Mouse (Mus musculus) limb, embryonic 10.5 days (tissue): ENCODE data around the gene Izumo4. TPM values are rescaled to one million over a fixed set of nuclear protein-coding genes. Genes with fewer than 3 reads are reported as not detected.

ENCODE experiments used
- DNase-seq: peaks from one replicate; pipeline ENCODE4 v3.0.0-alpha.2; 2017; ENCODE audit warnings: low spot score
- H3K27ac ChIP-seq: fragments of 300-500 bp; sonication (generic); 2 replicates; pipeline ENCODE4 v1.5.1; 2016; ENCODE audit warnings: mild to moderate bottlenecking
- H3K27me3 ChIP-seq: fragments of 300-500 bp; sonication (generic); 2 replicates; pipeline ENCODE4 v1.6.1; 2016; ENCODE audit warnings: low read depth, mild to moderate bottlenecking; ENCODE audit not compliant: poor library complexity, severe bottlenecking
- H3K36me3 ChIP-seq: fragments of 300-500 bp; sonication (generic); 2 replicates; pipeline ENCODE4 v1.6.1; 2016; ENCODE audit warnings: mild to moderate bottlenecking, moderate library complexity
- H3K4me1 ChIP-seq: fragments of 300-500 bp; sonication (generic); 2 replicates; pipeline ENCODE4 v1.6.1; 2016
- H3K4me3 ChIP-seq: fragments of 300-500 bp; sonication (generic); 2 replicates; pipeline ENCODE4 v1.5.1; 2016; ENCODE audit warnings: mild to moderate bottlenecking, moderate library complexity
- H3K9me3 ChIP-seq: fragments of 300-500 bp; sonication (generic); replicated peaks from 2 replicates; pipeline ENCODE4 v1.6.1; 2016; ENCODE audit warnings: mild to moderate bottlenecking
- WGBS: fragments of 180-500 bp; shearing (Covaris S2); methylation state at CpG from one replicate; pipeline ENCODE4 v1.1.7; 2016; 5-methylcytosine and 5-hydroxymethylcytosine counted together
- polyA plus RNA-seq: library from polyadenylated mRNA; unstranded; fragments of >200 nt; fragmentation: Nextera tagmentation; extraction: Ambion mirVana; gene quantifications from 2 replicates; pipeline ENCODE4 v1.2.1, GENCODE M21; 2016

Gene Izumo4
- polyA plus RNA-seq, 1 experiment from 2014 or later: 10.8 TPM

DNA sequence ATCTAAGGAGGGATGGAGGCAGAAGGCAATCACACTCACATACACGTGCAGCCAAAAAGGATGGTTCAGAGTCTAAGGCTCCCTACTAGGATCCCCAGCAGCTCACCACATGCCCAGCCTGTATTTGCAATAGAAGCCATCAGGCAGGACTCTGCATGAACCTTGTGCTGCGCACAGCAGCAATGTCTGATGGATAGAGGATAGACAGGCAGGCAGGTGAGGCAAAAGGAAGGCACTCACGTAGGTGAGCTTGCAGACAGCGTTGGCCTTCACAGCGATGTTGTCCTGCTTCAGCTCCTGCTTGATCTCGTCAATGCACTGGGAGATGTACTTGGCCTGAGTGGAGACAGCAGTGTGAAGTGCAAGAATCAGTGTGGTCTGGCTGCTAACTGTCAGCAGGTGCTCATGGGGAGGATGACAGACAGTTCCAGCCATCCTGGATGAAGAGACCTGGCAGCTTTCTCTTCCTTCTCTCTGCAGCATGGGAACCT, 30.7 kb downstream of the Izumo4 start:
- 96% methylated on average over 6 of the region's 6 CpGs for WGBS
- peaks cover 94% of the 10 kb centered on the region for H3K36me3 ChIP-seq

DNA sequence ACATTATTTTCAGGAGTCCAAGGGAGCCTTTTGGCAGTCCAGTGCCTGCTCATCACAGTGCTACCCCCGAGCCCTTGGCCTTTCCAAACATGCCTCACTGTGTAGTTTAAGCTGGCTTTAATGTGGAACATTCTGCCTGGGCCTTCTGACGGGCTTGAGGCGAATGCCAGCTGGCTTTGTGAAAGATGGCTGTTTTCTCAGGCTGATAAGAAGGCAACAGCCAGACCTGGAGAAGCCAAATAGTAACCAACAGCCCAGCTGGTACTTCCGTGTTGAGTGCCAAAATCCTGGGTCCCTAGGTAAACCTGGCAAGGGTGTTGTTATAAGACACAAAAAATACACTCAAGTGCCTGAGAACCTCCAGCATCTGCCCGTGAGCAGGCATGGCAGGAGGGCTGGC, 34.7 kb downstream of the Izumo4 start:
- Histone ChIP-seq H3K36me3 (peaks cover 69% of the 10 kb centered on the region), H3K27ac (no peak overlapping the region), H3K4me1 (peaks cover 18% of the 10 kb centered on the region), H3K9me3 (no peaks in the 10 kb centered on the region), H3K27me3 (no peaks in the 10 kb centered on the region), H3K4me3 (no peak overlapping the region)
- 86% methylated on average over 5 of the region's 5 CpGs for WGBS
- no peak for DNase-seq

More for the DNA sequence above, 30.7 kb downstream of the Izumo4 start:
- Histone ChIP-seq H3K4me1 (no peaks in the 10 kb centered on the region), H3K9me3 (no peaks in the 10 kb centered on the region), H3K4me3 (no peak overlapping the region), H3K27ac (no peak overlapping the region), H3K27me3 (no peaks in the 10 kb centered on the region)
- DNase-seq: no peak

DNA sequence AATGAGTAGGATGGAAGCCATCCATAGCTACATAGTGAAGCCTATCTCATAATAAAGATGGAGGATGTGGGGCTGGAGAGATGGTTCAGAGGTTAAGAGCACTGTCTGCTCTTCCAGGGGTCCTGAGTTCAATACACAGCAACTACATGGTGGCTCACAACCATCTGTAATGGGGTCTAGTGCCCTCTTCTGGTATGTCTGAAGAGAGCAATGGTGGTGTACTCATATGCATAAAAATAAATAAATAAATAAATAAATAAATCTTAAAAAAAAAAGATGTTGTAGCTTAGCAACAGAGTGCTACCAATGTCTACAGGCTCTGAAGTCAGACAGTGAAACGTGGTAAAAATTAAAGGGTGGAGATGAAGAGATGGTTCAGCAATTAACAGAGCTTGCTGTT, 36.7 kb downstream of the Izumo4 start:
- H3K4me1 ChIP-seq: peaks cover 24% of the 10 kb centered on the region
- no peaks in the 10 kb centered on the region for H3K9me3 ChIP-seq
- peaks cover 51% of the 10 kb centered on the region for H3K36me3 ChIP-seq
- H3K27me3 ChIP-seq: no peaks in the 10 kb centered on the region
- 79% methylated on average over 1 of the region's 1 CpGs for WGBS
- DNase-seq: no peak
- H3K27ac ChIP-seq: no peak overlapping the region
- H3K4me3 ChIP-seq: no peak overlapping the region

DNA sequence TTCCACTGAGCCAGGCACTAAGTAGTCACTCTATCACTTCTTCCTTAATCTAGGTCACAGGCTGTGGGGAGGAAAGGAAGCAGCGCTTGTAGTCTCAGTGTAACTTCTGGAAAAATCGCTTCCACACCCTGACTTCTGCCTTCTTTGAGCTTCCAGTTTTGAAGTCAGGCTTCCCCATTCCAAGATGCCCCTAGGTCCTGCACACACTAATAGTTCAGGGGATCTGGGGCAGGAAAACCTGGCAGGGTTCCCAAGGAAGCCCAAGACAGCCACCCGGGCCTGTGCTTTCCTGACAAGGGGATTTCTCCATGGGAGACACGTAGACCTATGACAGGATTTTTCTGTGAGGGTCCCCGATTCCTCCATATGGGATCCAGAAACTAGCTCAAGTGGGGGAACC, 39.2 kb downstream of the Izumo4 start:
- Histone ChIP-seq H3K27ac (peak overlapping the region; percentile 94), H3K4me3 (peak overlapping the region; percentile 98), H3K36me3 (peaks cover 30% of the 10 kb centered on the region), H3K4me1 (peaks cover 28% of the 10 kb centered on the region), H3K27me3 (no peaks in the 10 kb centered on the region), H3K9me3 (no peaks in the 10 kb centered on the region)
- no peak for DNase-seq
- 42% methylated on average over 5 of the region's 5 CpGs for WGBS

DNA sequence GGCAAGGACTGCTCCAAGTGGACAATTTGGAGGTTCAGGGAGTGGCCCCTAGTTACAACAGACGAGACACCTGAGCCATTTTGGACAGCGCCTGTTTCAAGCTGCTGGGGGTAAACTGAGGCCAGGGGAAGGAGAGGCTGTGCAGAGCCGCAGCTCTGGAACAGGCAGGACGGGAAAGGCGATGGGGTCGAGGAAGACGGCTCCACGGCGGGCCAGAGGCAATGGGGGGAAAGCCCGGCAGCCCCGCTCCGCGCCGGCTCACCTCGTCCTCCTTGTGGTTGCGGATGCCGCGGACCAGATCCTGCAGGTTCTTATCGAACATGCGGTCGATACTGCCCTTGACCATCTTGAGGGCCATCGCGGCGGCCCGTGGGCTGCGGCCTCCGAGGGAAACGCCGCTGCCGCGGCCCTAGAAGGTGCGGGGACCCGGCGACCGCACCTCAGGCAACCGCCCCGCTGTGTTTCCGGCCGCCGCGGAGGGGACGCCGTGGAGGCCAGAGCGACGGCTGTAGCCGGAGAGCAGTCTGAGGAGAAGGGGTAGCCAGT, 39.7 kb downstream of the Izumo4 start:
- H3K9me3 ChIP-seq: no peaks in the 10 kb centered on the region
- no peak for DNase-seq
- H3K36me3 ChIP-seq: peaks cover 25% of the 10 kb centered on the region
- H3K27ac ChIP-seq: peak overlapping the region; percentile 94
- H3K4me3 ChIP-seq: peak overlapping the region; percentile 98
- under 1% methylated on average over 46 of the region's 46 CpGs for WGBS
- H3K4me1 ChIP-seq: peaks cover 28% of the 10 kb centered on the region
- H3K27me3 ChIP-seq: no peaks in the 10 kb centered on the region

DNA sequence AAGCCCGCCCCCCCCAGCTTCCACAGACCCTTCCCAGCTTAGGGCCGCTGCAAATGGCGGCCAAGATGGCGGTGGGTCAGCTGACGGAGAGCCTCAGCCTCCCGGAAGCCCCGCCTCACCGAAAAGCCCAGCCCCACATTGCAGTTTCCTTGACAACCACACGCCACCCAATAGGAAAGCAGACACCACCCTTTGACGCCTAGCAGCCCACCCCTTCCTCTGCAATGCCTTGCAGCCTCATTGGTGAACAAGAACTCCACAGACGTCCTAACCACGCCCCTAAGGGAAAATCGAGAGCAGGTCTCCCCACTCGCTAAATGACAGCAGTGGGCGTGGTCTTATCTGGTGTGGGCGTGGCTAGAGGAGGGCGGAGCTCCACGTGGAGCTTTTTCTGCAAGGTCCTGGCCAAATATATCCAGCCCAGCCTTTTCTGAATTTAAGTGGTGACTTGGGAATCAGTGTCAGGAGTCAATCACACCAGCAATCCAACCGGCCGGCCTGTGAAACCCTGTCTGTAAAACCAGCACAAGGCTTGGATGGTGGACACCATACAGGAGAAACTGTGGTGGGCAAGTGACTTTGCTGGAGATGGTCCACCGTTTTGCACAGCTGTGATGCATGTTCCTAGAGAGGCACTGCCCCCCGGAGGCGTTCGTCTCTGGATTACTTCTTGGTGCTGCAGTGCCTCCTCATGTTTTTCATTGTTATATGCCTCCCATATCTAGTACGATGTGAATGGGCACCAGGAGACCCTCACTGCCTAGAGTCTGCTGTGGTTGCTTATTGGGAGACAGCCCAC, 40.4 kb downstream of the Izumo4 start, which contains the start of gene Ap3d1:
TSS of gene Ap3d1 (minus strand) at position 85 of the 799 bp plus-strand sequence.
- Histone ChIP-seq H3K4me3 (peak within 1 kb of the TSS; percentile 98), H3K9me3 (no peaks in the 10 kb centered on the region), H3K27me3 (no peaks in the 10 kb centered on the region), H3K4me1 (peaks cover 28% of the 10 kb centered on the region), H3K36me3 (peaks cover 18% of the 10 kb centered on the region), H3K27ac (peak within 1 kb of the TSS; percentile 94)
- WGBS: 2% methylated on average over 25 of the region's 25 CpGs
- DNase-seq: peak; percentile 92

DNA sequence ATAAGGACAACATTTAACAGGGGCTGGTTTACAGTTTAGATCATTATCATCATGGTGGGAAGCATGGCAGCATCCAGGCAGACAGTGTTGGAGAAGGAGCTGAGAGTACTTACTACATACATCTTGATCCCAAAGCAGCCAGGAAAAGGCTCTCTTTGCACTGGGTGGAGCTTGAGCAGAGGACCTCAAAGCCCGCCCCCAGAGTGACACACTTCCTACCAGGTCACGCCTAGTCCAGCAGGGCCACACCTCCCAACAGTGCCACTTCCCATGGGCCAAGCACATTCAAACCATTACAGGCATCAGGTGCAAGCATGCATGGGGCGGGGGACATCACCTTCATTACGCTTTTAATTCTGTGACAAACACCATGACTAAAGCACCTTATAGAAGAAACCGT, 42.3 kb downstream of the Izumo4 start:
- Histone ChIP-seq H3K27ac (no peak overlapping the region), H3K36me3 (peaks cover 10% of the 10 kb centered on the region; the same call in 1 of the 2 replicates), H3K4me3 (no peak overlapping the region), H3K4me1 (peaks cover 37% of the 10 kb centered on the region), H3K9me3 (no peaks in the 10 kb centered on the region), H3K27me3 (no peaks in the 10 kb centered on the region)
- WGBS: 37% methylated on average over 5 of the region's 5 CpGs
- peak; percentile 35 for DNase-seq

DNA sequence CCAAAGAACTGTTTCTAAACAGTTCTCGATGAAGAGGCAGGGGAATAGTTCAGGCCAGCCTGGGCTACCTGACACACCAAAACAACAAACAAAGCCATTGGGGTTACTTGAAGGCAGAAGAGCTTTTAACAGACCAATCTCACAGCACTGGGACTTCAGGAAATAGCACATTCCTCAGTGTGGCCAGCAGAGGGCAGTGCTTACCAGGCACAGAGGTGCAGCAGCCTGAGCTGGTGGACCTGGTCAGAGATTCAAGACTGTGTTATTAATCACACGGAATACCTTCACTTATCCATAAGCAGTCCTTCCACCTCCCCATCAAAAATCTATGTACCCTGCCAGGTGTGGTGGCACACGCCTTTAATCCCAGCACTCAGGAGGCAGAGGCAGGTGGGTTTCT, 45.4 kb downstream of the Izumo4 start:
- H3K4me1 ChIP-seq: peaks cover 28% of the 10 kb centered on the region
- no peaks in the 10 kb centered on the region for H3K9me3 ChIP-seq
- H3K36me3 ChIP-seq: no peaks in the 10 kb centered on the region
- H3K27me3 ChIP-seq: no peaks in the 10 kb centered on the region
- H3K4me3 ChIP-seq: no peak overlapping the region
- DNase-seq: peak; percentile 84
- H3K27ac ChIP-seq: no peak overlapping the region
- WGBS: 23% methylated on average over 3 of the region's 3 CpGs

DNA sequence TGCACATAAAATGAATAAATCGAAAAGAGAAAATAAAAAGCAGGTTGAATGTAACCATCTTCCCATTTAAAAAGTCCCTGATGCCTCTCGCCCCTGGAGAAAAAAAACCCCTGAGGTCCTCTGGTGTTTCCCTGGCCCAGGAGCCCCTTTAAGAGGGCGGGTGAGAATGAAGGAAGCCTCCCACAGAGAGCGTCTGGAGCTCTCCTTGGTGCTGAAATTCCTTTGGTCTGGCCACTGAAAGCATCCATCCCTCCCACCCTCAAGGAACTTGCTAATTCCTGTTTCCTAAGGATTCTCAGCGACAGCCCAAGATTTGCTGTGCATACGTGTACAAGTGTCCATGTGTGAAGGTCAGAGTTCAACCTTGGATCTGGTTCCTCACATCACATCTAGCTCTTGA, 46.6 kb downstream of the Izumo4 start:
- H3K36me3 ChIP-seq: no peaks in the 10 kb centered on the region
- H3K9me3 ChIP-seq: no peaks in the 10 kb centered on the region
- no peak overlapping the region for H3K27ac ChIP-seq
- H3K4me1 ChIP-seq: peaks cover 27% of the 10 kb centered on the region
- no peaks in the 10 kb centered on the region for H3K27me3 ChIP-seq
- whole genome bisulfite sequencing: 12% methylated on average over 6 of the region's 6 CpGs
- no peak overlapping the region for H3K4me3 ChIP-seq
- DNase-seq: peak; percentile 82

DNA sequence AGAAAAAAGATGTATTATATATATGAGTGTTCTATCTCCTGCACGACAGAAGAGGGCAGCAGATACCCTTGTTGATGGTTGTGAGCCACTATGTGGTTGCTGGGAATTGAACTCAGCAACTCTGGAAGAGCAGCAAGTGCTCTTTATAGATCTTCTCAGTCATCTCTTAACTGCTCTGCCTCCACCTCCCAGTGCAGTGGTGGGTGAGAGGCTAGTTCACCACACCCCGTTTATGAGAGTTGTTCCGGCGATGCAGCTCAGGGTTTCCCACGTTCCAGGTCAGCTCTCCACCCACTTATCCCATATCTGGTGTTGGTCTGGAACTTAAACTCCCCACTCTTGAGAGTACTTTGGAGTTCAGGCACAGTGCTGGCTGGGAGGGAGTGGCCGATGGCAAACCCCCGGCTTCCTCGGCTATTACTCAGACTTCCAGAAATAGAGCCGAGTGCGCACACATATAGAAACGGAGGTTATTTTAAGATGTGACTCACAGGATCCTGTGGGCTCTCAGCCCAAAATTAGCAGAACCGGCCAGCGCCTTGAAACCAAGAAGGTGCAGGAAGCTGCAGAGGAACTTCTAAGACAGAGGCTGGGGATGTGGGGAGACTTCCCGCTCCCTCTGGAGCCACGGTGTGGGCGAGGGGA, 49.3 kb downstream of the Izumo4 start:
- no peak for DNase-seq
- H3K4me3 ChIP-seq: peak overlapping the region; percentile 36
- H3K27ac ChIP-seq: no peak overlapping the region
- peaks cover 35% of the 10 kb centered on the region for H3K4me1 ChIP-seq
- H3K36me3 ChIP-seq: no peaks in the 10 kb centered on the region
- no peaks in the 10 kb centered on the region for H3K27me3 ChIP-seq
- 13% methylated on average over 16 of the region's 16 CpGs for WGBS
- H3K9me3 ChIP-seq: no peaks in the 10 kb centered on the region

DNA sequence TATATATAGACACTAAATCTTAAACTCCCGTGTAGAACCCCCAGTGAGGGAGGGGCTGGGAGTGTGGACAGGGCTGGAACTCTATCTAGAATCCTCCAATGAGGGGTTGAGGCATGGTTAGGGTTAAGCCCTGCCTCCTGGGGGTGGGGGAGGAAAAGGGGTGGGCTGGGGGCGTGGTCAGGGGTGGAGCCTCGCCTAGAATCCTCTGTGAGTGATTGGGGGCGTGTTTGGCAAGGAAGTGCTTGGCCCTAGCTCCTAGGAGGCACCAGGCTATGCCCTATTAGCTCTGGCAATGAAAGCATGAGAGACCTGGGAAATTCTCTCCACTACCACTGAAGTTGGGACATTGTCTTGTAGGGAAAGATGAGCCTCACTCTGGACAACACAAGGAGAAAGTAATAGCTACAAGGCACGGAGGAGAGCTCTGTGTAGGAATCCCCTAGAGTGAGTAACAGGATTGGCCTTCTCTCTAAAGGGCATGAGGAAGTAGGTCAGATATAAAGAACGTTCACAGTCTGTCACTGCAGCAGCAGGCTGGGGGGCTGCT, 50.2 kb downstream of the Izumo4 start:
- Histone ChIP-seq H3K27ac (no peak overlapping the region), H3K9me3 (no peaks in the 10 kb centered on the region), H3K27me3 (no peaks in the 10 kb centered on the region), H3K4me1 (peaks cover 44% of the 10 kb centered on the region), H3K4me3 (peak overlapping the region; percentile 36), H3K36me3 (no peaks in the 10 kb centered on the region)
- WGBS: 5% methylated on average over 6 of the region's 6 CpGs
- peak; percentile 90 for DNase-seq

DNA sequence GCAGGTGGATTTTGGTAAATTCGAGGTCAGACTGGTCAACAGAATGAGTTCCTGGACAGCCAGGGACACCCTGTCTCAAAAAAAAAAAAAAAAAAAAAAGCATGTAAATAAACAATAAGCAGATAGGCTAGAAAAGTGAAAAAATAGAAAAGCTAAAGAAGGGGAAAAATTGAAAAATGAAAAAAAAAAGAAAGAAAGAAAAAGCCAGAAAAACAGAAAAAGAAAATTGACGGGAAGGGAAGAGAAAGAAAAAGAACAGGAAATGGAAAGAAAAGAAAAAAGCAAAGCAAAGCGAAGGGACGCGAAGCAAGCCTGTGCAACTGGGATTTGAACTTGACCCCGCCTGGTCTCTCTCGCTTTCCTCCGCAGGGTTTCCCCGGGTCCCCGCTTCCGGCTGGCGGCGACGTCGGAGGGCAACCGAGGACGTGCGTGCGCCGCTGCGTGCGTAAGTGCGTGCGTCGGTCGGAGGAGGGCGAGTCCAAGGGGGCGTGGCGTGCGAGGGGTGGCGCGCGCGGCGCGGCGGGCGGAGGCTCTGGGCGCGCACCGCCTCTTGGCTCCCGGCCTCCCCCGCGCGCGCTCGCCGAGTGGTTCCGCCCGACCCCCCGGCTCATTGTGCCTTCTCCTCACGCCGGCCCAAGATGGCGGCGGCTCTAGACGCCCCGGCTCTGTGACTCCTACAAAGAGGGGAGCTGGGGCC, 52.8 kb downstream of the Izumo4 start, which contains the start of gene Dot1l:
TSS of gene Dot1l (plus strand) at position 613 of the 697 bp plus-strand sequence.
- H3K27me3 ChIP-seq: no peaks in the 10 kb centered on the region
- peak within 1 kb of the TSS; percentile 99 for H3K27ac ChIP-seq
- WGBS: 2% methylated on average over 57 of the region's 57 CpGs
- H3K9me3 ChIP-seq: no peaks in the 10 kb centered on the region
- peak; percentile 100 for DNase-seq
- 0 out of 2 replicates have a peak, but pooled peaks cover 3% of the 10 kb centered on the region for H3K36me3 ChIP-seq
- peaks cover 50% of the 10 kb centered on the region for H3K4me1 ChIP-seq
- H3K4me3 ChIP-seq: peak within 1 kb of the TSS; percentile 99
